Mouse (Mus musculus) liver, adult 2 months (tissue): ENCODE results near the gene Fam210b. TPM values are rescaled to one million over a fixed set of nuclear protein-coding genes. Genes with fewer than 3 reads are reported as not detected.

Experiments used
- DNase-seq: peaks from one replicate; pipeline ENCODE4 v3.0.0-alpha.2; 2011; ENCODE audit warnings: low read depth, low spot score; ENCODE audit errors: extremely low read depth
- H3K27ac ChIP-seq: fragments of 200-500 bp; replicated peaks from 2 replicates; pipeline ENCODE4 v1.5.1; 2012; ENCODE audit warnings: low read depth, mild to moderate bottlenecking, control low read depth, inconsistent platforms, low read length; ENCODE audit not compliant: insufficient read depth
- H3K27me3 ChIP-seq: fragments of 200-500 bp; 2 replicates; pipeline ENCODE4 v1.6.1; 2012; ENCODE audit warnings: mild to moderate bottlenecking, moderate library complexity, low read length, inconsistent platforms; ENCODE audit not compliant: control insufficient read depth, insufficient read depth
- H3K36me3 ChIP-seq: fragments of 200-500 bp; 2 replicates; pipeline ENCODE4 v1.6.1; 2012; ENCODE audit warnings: low read length, inconsistent platforms; ENCODE audit not compliant: control insufficient read depth, insufficient read depth
- H3K4me1 ChIP-seq: fragments of 200-500 bp; 2 replicates; pipeline ENCODE4 v1.6.1; 2011; ENCODE audit warnings: low read length; ENCODE audit not compliant: control insufficient read depth, insufficient read depth
- H3K4me3 ChIP-seq: fragments of 200-500 bp; 2 replicates; pipeline ENCODE4 v1.5.1; 2011; ENCODE audit warnings: low read depth, mild to moderate bottlenecking, control low read depth, low read length, moderate library complexity; ENCODE audit not compliant: insufficient read depth
- H3K79me2 ChIP-seq: fragments of 200-500 bp; 2 replicates; pipeline ENCODE4 v1.6.1; 2012; ENCODE audit warnings: inconsistent platforms, mild to moderate bottlenecking, low read length, moderate library complexity; ENCODE audit not compliant: control insufficient read depth, insufficient read depth
- H3K9ac ChIP-seq: fragments of 200-500 bp; 2 replicates; pipeline ENCODE4 v1.6.1; 2012; ENCODE audit warnings: low read depth, mild to moderate bottlenecking, control low read depth, inconsistent platforms, low read length
- CTCF ChIP-seq: fragments of 200-500 bp; IDR thresholded peaks from 2 replicates; pipeline ENCODE4 v1.5.1; 2011; ENCODE audit warnings: low read depth, low read length, control low read depth
- POLR2A ChIP-seq: fragments of 200-500 bp; IDR thresholded peaks from 2 replicates; pipeline ENCODE4 v1.6.1; 2011; ENCODE audit warnings: low read length, control low read depth; ENCODE audit not compliant: insufficient read depth; ENCODE audit errors: extremely low read depth
- WGBS: fragments of 180-500 bp; shearing (Covaris S2); methylation state at CpG from one replicate; pipeline ENCODE4 v1.1.7; 2018; 5-methylcytosine and 5-hydroxymethylcytosine counted together
- polyA plus RNA-seq: library from polyadenylated mRNA; depleted of rRNA; stranded (reverse); fragments of >200 nt; gene quantifications from 2 replicates; pipeline ENCODE4 v1.2.3, GENCODE M21; 2012
- total RNA-seq: library from RNA; depleted of rRNA; stranded (reverse); fragments of >200 nt; gene quantifications from 2 replicates; pipeline ENCODE4 v1.2.3, GENCODE M21; 2014

The Fam210b gene
- total and polyA plus RNA-seq, 2 experiments: 27.0 to 62.1 TPM

GRCm38 (mm10) chr2:172384715-172385114 is 39.4 kb downstream of the Fam210b start:
- no peak overlapping the region for H3K9ac ChIP-seq
- H3K27me3 ChIP-seq: no peaks in the 10 kb centered on the region
- DNase-seq: no peak
- no peak for TF ChIP-seq CTCF
- TF ChIP-seq POLR2A: no peak
- peaks cover 12% of the 10 kb centered on the region; the same call in 1 of the 2 replicates for H3K36me3 ChIP-seq
- no peak overlapping the region for H3K4me3 ChIP-seq
- WGBS: 83% methylated on average over 3 of the region's 3 CpGs
- no peaks in the 10 kb centered on the region for H3K4me1 ChIP-seq
- no peak overlapping the region for H3K27ac ChIP-seq
- H3K79me2 ChIP-seq: no peaks in the 10 kb centered on the region

GRCm38 (mm10) chr2:172390341-172390740 is 45.0 kb downstream of the Fam210b start:
- 52% methylated on average over 6 of the region's 6 CpGs for WGBS
- no peak for DNase-seq
- no peaks in the 10 kb centered on the region; the same call in 1 of the 2 replicates for H3K4me1 ChIP-seq
- H3K9ac ChIP-seq: no peak overlapping the region
- no peaks in the 10 kb centered on the region for H3K27me3 ChIP-seq
- TF ChIP-seq CTCF: no peak
- no peak for TF ChIP-seq POLR2A
- H3K36me3 ChIP-seq: no peaks in the 10 kb centered on the region
- H3K27ac ChIP-seq: no peak overlapping the region
- no peak overlapping the region for H3K4me3 ChIP-seq
- no peaks in the 10 kb centered on the region for H3K79me2 ChIP-seq

GRCm38 (mm10) chr2:172392041-172392521 is 46.7 kb downstream of the Fam210b start:
- 76% methylated on average over 10 of the region's 10 CpGs for WGBS
- TF ChIP-seq POLR2A (no peak), CTCF (no peak)
- Histone ChIP-seq H3K27me3 (no peaks in the 10 kb centered on the region), H3K36me3 (no peaks in the 10 kb centered on the region), H3K4me1 (no peaks in the 10 kb centered on the region; the same call in 1 of the 2 replicates), H3K9ac (no peak overlapping the region), H3K27ac (no peak overlapping the region), H3K4me3 (no peak overlapping the region), H3K79me2 (no peaks in the 10 kb centered on the region)
- no peak for DNase-seq

DNA sequence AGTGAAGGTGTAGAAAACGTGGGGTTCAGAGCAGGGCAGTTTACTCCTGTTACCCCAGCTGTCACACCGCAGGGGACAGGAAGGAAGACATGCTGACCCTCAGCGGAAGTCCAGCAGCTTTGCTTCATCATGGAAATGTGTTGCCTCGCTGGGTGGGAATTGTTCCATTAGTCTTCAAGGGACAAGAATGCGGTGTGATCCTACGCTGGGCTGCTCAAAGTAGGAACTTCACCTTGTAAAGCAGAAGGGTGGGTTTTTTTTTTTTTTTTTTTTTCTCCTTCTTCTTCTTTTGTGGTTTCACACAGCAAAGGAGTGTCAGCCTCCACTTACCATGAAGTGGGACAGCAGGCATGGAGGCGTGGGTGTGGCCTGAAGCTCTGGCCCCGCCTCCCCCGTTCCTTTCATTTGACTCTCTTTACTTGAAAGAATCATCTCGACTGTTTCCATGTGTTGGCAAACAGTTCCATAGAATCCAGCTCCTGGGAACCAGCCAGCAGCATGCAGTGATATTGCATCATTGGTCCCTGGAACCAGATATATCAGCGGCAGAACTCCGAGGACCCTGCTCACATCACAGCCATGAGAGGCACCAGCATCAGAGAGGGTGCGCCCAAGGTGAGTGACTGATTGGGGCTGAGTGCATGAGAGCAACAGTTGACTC is 48.2 kb downstream of the Fam210b start, which contains the start of gene Cass4:
Gene Cass4, plus strand, starts transcription at position 404 of the 661 bp plus-strand sequence.
- H3K27me3 ChIP-seq: no peaks in the 10 kb centered on the region
- H3K9ac ChIP-seq: no peak within 1 kb of the TSS
- TF ChIP-seq POLR2A (no peak), CTCF (no peak)
- no peaks in the 10 kb centered on the region; the same call in 1 of the 2 replicates for H3K4me1 ChIP-seq
- H3K4me3 ChIP-seq: no peak within 1 kb of the TSS
- DNase-seq: no peak
- 21% methylated on average over 13 of the region's 13 CpGs for WGBS
- H3K36me3 ChIP-seq: no peaks in the 10 kb centered on the region
- no peaks in the 10 kb centered on the region for H3K79me2 ChIP-seq
- H3K27ac ChIP-seq: no peak within 1 kb of the TSS

DNA sequence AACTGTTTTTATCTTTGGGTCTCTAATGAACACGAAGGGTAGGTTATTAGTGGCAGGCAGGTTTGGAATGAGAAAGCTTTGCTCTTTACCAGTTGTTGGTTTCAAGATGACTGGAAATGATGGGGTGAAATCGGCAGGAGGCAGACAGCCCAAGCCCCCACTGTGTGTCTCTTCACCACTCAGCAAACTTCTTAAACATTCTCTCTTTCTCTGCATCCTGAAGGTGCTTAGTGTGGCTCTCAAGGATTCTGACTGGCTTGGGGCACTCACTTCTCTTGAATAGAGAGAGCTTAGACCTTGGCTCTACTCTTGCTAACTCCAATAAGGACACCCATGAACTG is 48.7 kb downstream of the Fam210b start:
- no peaks in the 10 kb centered on the region for H3K79me2 ChIP-seq
- TF ChIP-seq CTCF: no peak
- no peak for TF ChIP-seq POLR2A
- no peak overlapping the region for H3K4me3 ChIP-seq
- H3K27ac ChIP-seq: no peak overlapping the region
- no peak overlapping the region for H3K9ac ChIP-seq
- WGBS: 72% methylated on average over 2 of the region's 2 CpGs
- H3K27me3 ChIP-seq: no peaks in the 10 kb centered on the region
- no peak for DNase-seq
- no peaks in the 10 kb centered on the region; the same call in 1 of the 2 replicates for H3K4me1 ChIP-seq
- H3K36me3 ChIP-seq: no peaks in the 10 kb centered on the region

GRCm38 (mm10) chr2:172394671-172395070 is 49.3 kb downstream of the Fam210b start:
- no peak overlapping the region for H3K27ac ChIP-seq
- no peaks in the 10 kb centered on the region for H3K79me2 ChIP-seq
- no peaks in the 10 kb centered on the region for H3K27me3 ChIP-seq
- H3K36me3 ChIP-seq: no peaks in the 10 kb centered on the region
- TF ChIP-seq POLR2A: no peak
- TF ChIP-seq CTCF: no peak
- no peak overlapping the region for H3K4me3 ChIP-seq
- no peaks in the 10 kb centered on the region; the same call in 1 of the 2 replicates for H3K4me1 ChIP-seq
- WGBS: 90% methylated on average over 4 of the region's 4 CpGs
- DNase-seq: no peak
- no peak overlapping the region for H3K9ac ChIP-seq
